Mouse (Mus musculus) MEL (cell line): ENCODE data around the gene Guca2a. TPM values are rescaled to one million over a fixed set of nuclear protein-coding genes. Genes with fewer than 3 reads are reported as not detected.

Experiments used
- DNase-seq: peaks from one replicate; pipeline ENCODE4 v3.0.0; 2011; ENCODE audit warnings: low read depth, low spot score
- H3K27ac ChIP-seq: 2 replicates; pipeline ENCODE4 v1.5.1; 2012; ENCODE audit warnings: low read depth, mild to moderate bottlenecking, control low read depth, low read length, moderate library complexity; ENCODE audit not compliant: control insufficient read depth
- H3K27me3 ChIP-seq, 2 experiments: fragments of 150-350 bp in 1 of 2; sonication (generic) in 1 of 2; 2 replicates each; pipeline ENCODE4 v1.6.1; 2012; ENCODE audit warnings: low read length in 2 of 2, mild to moderate bottlenecking in 2 of 2, improper control_type of control experiment in 1 of 2, moderate library complexity in 1 of 2; ENCODE audit not compliant: insufficient read depth in 2 of 2, control insufficient read depth in 1 of 2
- H3K36me3 ChIP-seq, 2 experiments: 2 replicates each; pipeline ENCODE4 v1.6.1; 2012 to 2014; ENCODE audit warnings: low read length in 2 of 2, improper control_type of control experiment in 1 of 2, inconsistent platforms in 1 of 2, mild to moderate bottlenecking in 1 of 2; ENCODE audit not compliant: insufficient read depth in 2 of 2, control insufficient read depth in 1 of 2
- H3K4me1 ChIP-seq, 2 experiments: fragments of 150-350 bp in 1 of 2; sonication (generic) in 1 of 2; 2 replicates each; pipeline ENCODE4 v1.6.1; 2012; ENCODE audit warnings: low read length in 2 of 2, improper control_type of control experiment in 1 of 2, mild to moderate bottlenecking in 1 of 2; ENCODE audit not compliant: insufficient read depth in 2 of 2, control insufficient read depth in 1 of 2
- H3K4me3 ChIP-seq, 2 experiments: fragments of 150-350 bp in 1 of 2; sonication (generic) in 1 of 2; 2 replicates each; pipeline ENCODE4 v1.5.1; 2012; ENCODE audit warnings: low read depth in 2 of 2, low read length in 2 of 2, mild to moderate bottlenecking in 2 of 2, moderate library complexity in 2 of 2, control low read depth in 1 of 2, improper control_type of control experiment in 1 of 2; ENCODE audit not compliant: control insufficient read depth in 1 of 2, insufficient read depth in 1 of 2
- H3K79me2 ChIP-seq: 2 replicates; pipeline ENCODE4 v1.6.1; 2012; ENCODE audit warnings: mild to moderate bottlenecking, low read length, moderate library complexity; ENCODE audit not compliant: control insufficient read depth, poor library complexity, insufficient read depth
- H3K9ac ChIP-seq: 2 replicates; pipeline ENCODE4 v1.6.1; 2012; ENCODE audit warnings: low read depth, mild to moderate bottlenecking, control low read depth, low read length, moderate library complexity; ENCODE audit not compliant: control insufficient read depth, poor library complexity, severe bottlenecking
- H3K9me3 ChIP-seq: fragments of 150-350 bp; sonication (generic); replicated peaks from 2 replicates; pipeline ENCODE4 v1.6.1; 2012; ENCODE audit warnings: mild to moderate bottlenecking, low read length, improper control_type of control experiment, moderate library complexity; ENCODE audit not compliant: insufficient read depth
- CHD2 ChIP-seq: IDR thresholded peaks from 2 replicates; pipeline ENCODE4 v1.6.1; 2011; ENCODE audit warnings: low read length, improper control_type of control experiment
- CTCF ChIP-seq, 3 experiments: IDR thresholded peaks in 2 of 3; conservative IDR thresholded peaks in 1 of 3; 2 replicates each; pipeline ENCODE4 v1.5.1; 2011 to 2012; ENCODE audit warnings: low read length in 3 of 3, low read depth in 2 of 3, mild to moderate bottlenecking in 2 of 3, improper control_type of control experiment in 1 of 3, inconsistent platforms in 1 of 3, mixed read lengths in 1 of 3, moderate library complexity in 1 of 3; ENCODE audit not compliant: control insufficient read depth in 1 of 3, insufficient read depth in 1 of 3, poor library complexity in 1 of 3, severe bottlenecking in 1 of 3
- EP300 ChIP-seq, 2 experiments: IDR thresholded peaks; 2 replicates each; pipeline ENCODE4 v1.6.1; 2011; ENCODE audit warnings: improper control_type of control experiment in 2 of 2, low read length in 2 of 2, low read depth in 1 of 2, mild to moderate bottlenecking in 1 of 2
- HCFC1 ChIP-seq: IDR thresholded peaks from 2 replicates; pipeline ENCODE4 v1.6.1; 2012; ENCODE audit warnings: low read depth, mild to moderate bottlenecking, inconsistent platforms, low read length, improper control_type of control experiment, moderate library complexity
- JUND ChIP-seq: IDR thresholded peaks from 2 replicates; pipeline ENCODE4 v1.6.1; 2011; ENCODE audit warnings: low read depth, mild to moderate bottlenecking, improper control_type of control experiment, low read length
- MAX ChIP-seq: IDR thresholded peaks from 2 replicates; pipeline ENCODE4 v1.6.1; 2011; ENCODE audit warnings: low read length, improper control_type of control experiment
- MAZ ChIP-seq: IDR thresholded peaks from 2 replicates; pipeline ENCODE4 v1.6.1; 2012; ENCODE audit warnings: low read depth, mild to moderate bottlenecking, inconsistent platforms, low read length, improper control_type of control experiment
- MEF2A ChIP-seq: IDR thresholded peaks from 2 replicates; pipeline ENCODE4 v1.6.1; 2014; ENCODE audit warnings: low read depth, mild to moderate bottlenecking, inconsistent platforms, low read length, improper control_type of control experiment; ENCODE audit not compliant: poor library complexity, insufficient replicate concordance, severe bottlenecking; ENCODE audit errors: extremely low read depth
- MXI1 ChIP-seq: IDR thresholded peaks from 2 replicates; pipeline ENCODE4 v1.6.1; 2011; ENCODE audit warnings: mild to moderate bottlenecking, low read depth, low read length, improper control_type of control experiment
- MYB ChIP-seq: IDR thresholded peaks from 2 replicates; pipeline ENCODE4 v1.6.1; 2011; ENCODE audit warnings: mild to moderate bottlenecking, low read depth, low read length, improper control_type of control experiment
- NELFE ChIP-seq: IDR thresholded peaks from 2 replicates; pipeline ENCODE4 v1.6.1; 2011; ENCODE audit warnings: low read depth, low read length, improper control_type of control experiment
- NRF1 ChIP-seq: IDR thresholded peaks from 2 replicates; pipeline ENCODE4 v1.6.1; 2014; ENCODE audit warnings: low read depth, mild to moderate bottlenecking, inconsistent platforms, low read length, improper control_type of control experiment, moderate library complexity; ENCODE audit not compliant: poor library complexity, insufficient read depth, severe bottlenecking
- POLR2A ChIP-seq, 2 experiments: IDR thresholded peaks; 2 replicates each; pipeline ENCODE4 v1.6.1; 2011 to 2012; ENCODE audit warnings: low read length in 2 of 2, mild to moderate bottlenecking in 2 of 2, control low read depth in 1 of 2, improper control_type of control experiment in 1 of 2, low read depth in 1 of 2, moderate library complexity in 1 of 2; ENCODE audit not compliant: control insufficient read depth in 1 of 2, insufficient read depth in 1 of 2, poor library complexity in 1 of 2
- POLR2AphosphoS2 ChIP-seq: IDR thresholded peaks from 2 replicates; pipeline ENCODE4 v1.6.1; 2011; ENCODE audit warnings: low read length, improper control_type of control experiment
- RAD21 ChIP-seq: IDR thresholded peaks from 2 replicates; pipeline ENCODE4 v1.6.1; 2011; ENCODE audit warnings: mild to moderate bottlenecking, low read depth, low read length, improper control_type of control experiment
- RCOR1 ChIP-seq: IDR thresholded peaks from 2 replicates; pipeline ENCODE4 v1.6.1; 2012; ENCODE audit warnings: low read depth, mild to moderate bottlenecking, inconsistent platforms, low read length, improper control_type of control experiment
- SIN3A ChIP-seq: IDR thresholded peaks from 2 replicates; pipeline ENCODE4 v1.6.1; 2012; ENCODE audit warnings: low read length, improper control_type of control experiment, inconsistent platforms
- TBP ChIP-seq: IDR thresholded peaks from 2 replicates; pipeline ENCODE4 v1.8.0; 2011; ENCODE audit warnings: low read depth, low read length, improper control_type of control experiment
- UBTF ChIP-seq: IDR thresholded peaks from 2 replicates; pipeline ENCODE4 v1.6.1; 2012; ENCODE audit warnings: low read depth, mild to moderate bottlenecking, inconsistent platforms, low read length, improper control_type of control experiment, moderate library complexity, borderline replicate concordance; ENCODE audit not compliant: insufficient read depth
- polyA plus RNA-seq, 2 experiments: library from polyadenylated mRNA; stranded (reverse) in 1 of 2; unstranded in 1 of 2; fragments of >175 nt in 1 of 2; fragments of >200 nt in 1 of 2; gene quantifications; 2 replicates each; pipeline versions ENCODE4 v1.2.1 to v1.2.4; 2012; ENCODE audit warnings: low replicate concordance in 2 of 2, low read depth in 1 of 2; ENCODE audit not compliant: insufficient read length in 2 of 2, insufficient read depth in 1 of 2, missing spikeins in 1 of 2
- total RNA-seq: library from RNA; depleted of rRNA; stranded (reverse); fragments of 300-350 nt; gene quantifications from 2 replicates; pipeline ENCODE4 v1.2.3, GENCODE M21; 2012

Guca2a gene
- total and polyA plus RNA-seq, 3 experiments, result not detected

DNA sequence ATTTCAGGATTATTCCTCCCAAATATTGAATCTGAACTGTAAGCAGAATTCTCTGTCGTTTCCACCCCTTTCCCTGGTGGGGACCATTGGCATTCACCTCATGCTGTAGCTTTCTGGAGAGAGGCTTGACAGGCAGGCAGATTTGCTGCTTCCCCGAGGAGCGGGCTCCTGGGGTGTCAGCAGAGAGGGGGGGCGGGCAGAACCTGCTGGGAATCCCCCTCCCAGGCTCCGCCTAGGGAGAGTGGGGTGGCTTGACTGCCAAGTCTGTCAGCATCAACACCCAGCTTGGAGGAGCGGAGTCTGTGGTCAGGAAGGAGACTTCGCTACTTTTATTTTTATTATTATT, 32.7 kb downstream of the Guca2a start:
- H3K9me3 ChIP-seq, result no peaks in the 10 kb centered on the region
- TF ChIP-seq POLR2A (IDR thresholded peaks at IDR 0.05; ENCODE audit: control insufficient read depth in 1 of 2, insufficient read depth in 1 of 2, low read depth in 1 of 2, low read length in 2 of 2, poor library complexity in 1 of 2) (no peak), MEF2A (no peak), UBTF (no peak), HCFC1 (no peak), TBP (no peak)
- TF ChIP-seq, all 39 proteins: peak for 0
- no peak overlapping the region for H3K9ac ChIP-seq
- H3K27me3 ChIP-seq, result no peaks in the 10 kb centered on the region
- no peaks in the 10 kb centered on the region for H3K4me1 ChIP-seq
- DNase-seq, result no peak
- H3K4me3 ChIP-seq, result no peak overlapping the region
- no peaks in the 10 kb centered on the region for H3K79me2 ChIP-seq
- no peak overlapping the region for H3K27ac ChIP-seq
- H3K36me3 ChIP-seq, result no peaks in the 10 kb centered on the region

DNA sequence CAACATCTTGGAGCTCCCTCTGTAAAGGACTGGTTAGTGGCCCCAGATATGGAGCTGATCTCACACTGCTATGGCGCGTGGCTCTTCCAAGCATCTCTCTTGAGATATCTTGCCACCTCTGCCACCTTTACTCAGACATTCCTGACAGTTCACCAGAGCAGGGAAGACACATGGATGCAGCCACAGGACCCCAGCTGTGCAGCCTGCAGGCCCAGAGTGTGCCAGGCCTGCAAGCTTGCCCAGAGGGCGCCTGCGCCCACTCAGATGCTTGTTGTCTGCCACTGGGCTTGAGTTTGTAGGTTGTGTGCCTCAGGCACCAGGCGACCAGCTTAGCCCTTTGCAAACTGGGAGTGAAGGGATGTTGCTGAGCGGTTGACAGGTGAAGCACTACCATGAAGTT, 33.2 kb downstream of the Guca2a start:
- Histone ChIP-seq H3K4me1 (no peaks in the 10 kb centered on the region), H3K27me3 (no peaks in the 10 kb centered on the region), H3K36me3 (no peaks in the 10 kb centered on the region), H3K4me3 (no peak overlapping the region), H3K27ac (no peak overlapping the region), H3K79me2 (no peaks in the 10 kb centered on the region), H3K9ac (no peak overlapping the region), H3K9me3 (no peaks in the 10 kb centered on the region)
- TF ChIP-seq TBP (no peak), UBTF (no peak), CHD2 (no peak), MXI1 (no peak), RCOR1 (no peak), EP300 (IDR thresholded peaks at IDR 0.05; ENCODE audit: low read depth in 1 of 2, low read length in 2 of 2) (no peak), MYB (no peak), POLR2AphosphoS2 (no peak), NELFE (no peak), RAD21 (no peak), MAZ (no peak), HCFC1 (no peak), NRF1 (no peak), SIN3A (no peak), JUND (no peak), MAX (no peak), CTCF (IDR thresholded peaks at IDR 0.05 in 2 of 3, conservative IDR thresholded peaks at IDR 0.05 in 1 of 3; ENCODE audit: control insufficient read depth in 1 of 3, insufficient read depth in 1 of 3, low read depth in 2 of 3, low read length in 3 of 3, poor library complexity in 1 of 3, severe bottlenecking in 1 of 3) (no peak)
- no peak for DNase-seq
